Mouse (Mus musculus) gastrocnemius, postnatal 36 days (tissue): ENCODE results near the gene Tmprss6. TPM values are rescaled to one million over a fixed set of nuclear protein-coding genes. Genes with fewer than 3 reads are reported as not detected.

Experiments used
- DNase-seq, 2 experiments: peaks; one replicate each; pipeline ENCODE4 v3.0.0; 2022
- intact Hi-C: fragments of 180-260 bp; cut with DNase I; formaldehyde crosslinking; loops from one replicate; pipeline ENCODE4 v1.15.1; 2025
- long read RNA-seq, 2 experiments: library from polyadenylated mRNA; stranded (forward); transcript quantifications; one replicate each; pipeline ENCODE4 v2.0.0; 2021
- total RNA-seq, 2 experiments: library from RNA; stranded (reverse); gene quantifications; 2 replicates each; pipeline ENCODE4 v1.2.3; 2021

Gene Tmprss6
- not detected for total RNA-seq
- long read RNA-seq, experiment 1, result 0 reads
- long read RNA-seq, experiment 2, result 0 reads

DNA sequence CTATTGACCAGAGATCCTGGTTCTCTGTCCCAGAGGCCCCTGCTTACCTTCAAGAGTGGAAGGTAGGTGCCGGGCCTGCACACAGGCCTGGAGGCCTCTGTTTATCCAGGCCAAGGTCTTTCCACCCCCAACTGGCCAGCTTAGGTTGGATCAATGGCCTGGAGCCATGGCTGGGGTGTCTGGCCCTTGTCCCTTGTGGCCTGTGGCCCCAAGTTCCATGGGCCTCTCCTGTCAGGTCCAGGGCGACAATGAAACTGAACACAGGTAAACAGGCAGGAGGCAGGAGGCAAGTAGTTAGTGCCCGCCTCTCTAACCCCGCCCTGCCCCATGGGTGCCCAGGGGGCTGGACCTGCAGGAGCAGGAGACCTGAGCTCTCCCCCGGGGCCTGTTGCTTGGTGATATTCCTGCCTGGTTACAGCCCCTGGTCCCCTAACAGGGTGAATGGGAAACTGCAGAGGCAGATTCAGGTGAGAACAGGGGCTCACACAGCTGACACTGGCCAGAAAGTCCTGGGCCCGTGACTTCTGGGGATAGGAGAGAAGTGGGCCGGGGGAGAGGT is at the start of gene Tmprss6:
Gene Tmprss6 (minus strand): TSS at position 256 of the 559 bp plus-strand sequence.
- intact Hi-C loops, result no loop called here
- no peak for DNase-seq

DNA sequence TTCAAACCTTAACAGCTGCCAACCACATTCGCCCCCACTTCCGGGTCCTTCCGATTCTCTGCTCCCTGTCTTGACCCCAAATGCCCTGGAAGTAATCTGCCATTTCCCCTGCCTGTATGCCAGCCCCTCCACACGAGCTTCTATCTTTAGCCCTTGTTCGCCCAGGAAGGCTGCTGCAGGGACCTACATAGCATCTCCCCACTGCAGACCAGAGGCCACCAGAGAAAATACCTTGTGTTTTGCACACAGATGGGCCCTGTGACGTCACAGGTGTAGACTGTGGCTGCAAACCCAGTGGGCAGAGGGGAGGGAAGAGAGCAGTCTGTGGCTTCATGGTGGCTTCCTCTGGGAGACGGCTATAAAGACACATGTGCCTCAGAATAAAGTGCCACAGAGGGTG is 49.8 kb upstream of the Tmprss6 start:
- intact Hi-C loops, result no loop called here

DNA sequence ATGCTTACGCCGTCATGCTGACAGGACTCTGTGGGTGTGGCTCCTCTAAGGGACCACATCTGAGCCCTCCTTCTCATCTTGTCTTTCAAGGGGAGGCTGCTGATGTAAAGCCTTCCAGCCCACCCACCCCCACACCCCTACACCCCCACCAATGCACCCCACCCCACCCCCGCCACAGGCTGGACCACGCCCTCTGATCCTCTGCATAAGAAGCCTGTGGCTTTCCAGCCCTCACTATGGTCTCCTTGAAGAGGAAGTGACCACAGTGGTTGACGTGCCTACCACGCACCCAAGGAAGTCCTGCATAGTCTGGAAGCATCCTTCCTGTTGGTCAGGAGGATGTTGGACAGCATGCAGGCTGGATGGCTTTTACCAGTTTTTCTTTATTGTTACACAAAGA is 47.3 kb upstream of the Tmprss6 start:
- DNase-seq, result no peak
- intact Hi-C loops, result loop anchor here (2.0 kb wide), 1 partner anchor 15 kb away; the partner anchor contains the start of gene C1qtnf6

More for the DNA sequence above, 49.8 kb upstream of the Tmprss6 start:
- DNase-seq, result no peak

DNA sequence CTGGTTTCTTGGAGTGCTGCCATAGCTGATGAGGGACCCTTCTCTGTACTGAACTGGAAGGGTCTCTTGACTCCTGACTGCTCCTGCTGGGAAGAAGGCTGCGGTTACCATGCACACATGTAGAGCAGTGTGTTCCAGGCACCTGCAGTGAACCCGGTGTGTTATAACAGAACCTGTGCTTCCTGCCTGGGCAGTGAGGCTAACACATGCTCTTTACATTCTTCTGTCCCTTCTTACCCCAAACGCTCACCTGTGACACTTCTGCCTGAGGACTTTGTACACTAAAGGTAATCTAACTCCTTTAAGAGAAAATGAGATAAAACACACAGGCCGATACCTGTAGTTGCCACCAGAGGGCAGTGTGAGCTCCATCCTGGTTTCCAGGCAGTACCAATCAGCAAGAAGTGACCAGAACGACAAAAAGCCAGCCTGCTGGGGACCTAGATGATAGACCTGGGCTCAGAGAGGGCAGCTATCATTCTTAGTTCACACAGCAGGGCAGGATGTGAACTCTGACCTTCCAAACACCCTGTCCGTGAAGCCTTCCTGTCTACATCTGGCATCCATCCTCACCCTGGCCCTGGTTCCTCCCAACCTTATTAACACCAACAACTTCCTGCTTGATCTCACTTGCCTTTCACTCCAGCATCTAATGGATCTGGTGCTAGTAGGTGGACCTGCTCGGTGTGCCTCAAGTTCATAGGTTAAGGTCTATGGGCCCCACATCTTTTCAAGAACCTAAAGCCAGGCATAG is 46.1 kb upstream of the Tmprss6 start:
- intact Hi-C loops, result loop anchor here (2.0 to 5.0 kb wide), 3 partner anchors 16 to 68 kb away; partner anchors contain the start of gene C1qtnf6
- peak; percentile 58 to 69 for DNase-seq

DNA sequence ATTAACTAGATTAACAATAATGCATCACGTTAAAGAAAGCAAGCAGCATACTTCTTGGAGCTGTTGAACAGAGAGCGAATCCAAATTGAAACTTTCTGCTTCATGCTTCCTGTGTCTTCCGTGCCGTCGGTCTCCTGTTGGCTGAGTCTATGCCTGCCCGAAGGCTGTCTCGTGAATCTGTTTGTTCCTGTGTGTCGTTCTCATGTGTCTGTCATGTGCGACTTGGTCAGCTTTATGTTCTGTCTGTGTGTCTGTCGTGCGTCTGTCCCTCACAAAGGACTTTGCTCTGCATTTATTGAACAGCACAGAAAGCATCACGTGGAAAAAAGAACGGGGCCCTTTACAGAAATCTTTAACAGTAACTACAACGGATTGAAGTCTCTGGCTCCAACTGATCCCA is 44.6 kb upstream of the Tmprss6 start:
- DNase-seq, result no peak
- intact Hi-C loops, result loop anchor here (5.0 kb wide), 2 partner anchors 66 to 69 kb away; no protein-coding TSS in a partner anchor

DNA sequence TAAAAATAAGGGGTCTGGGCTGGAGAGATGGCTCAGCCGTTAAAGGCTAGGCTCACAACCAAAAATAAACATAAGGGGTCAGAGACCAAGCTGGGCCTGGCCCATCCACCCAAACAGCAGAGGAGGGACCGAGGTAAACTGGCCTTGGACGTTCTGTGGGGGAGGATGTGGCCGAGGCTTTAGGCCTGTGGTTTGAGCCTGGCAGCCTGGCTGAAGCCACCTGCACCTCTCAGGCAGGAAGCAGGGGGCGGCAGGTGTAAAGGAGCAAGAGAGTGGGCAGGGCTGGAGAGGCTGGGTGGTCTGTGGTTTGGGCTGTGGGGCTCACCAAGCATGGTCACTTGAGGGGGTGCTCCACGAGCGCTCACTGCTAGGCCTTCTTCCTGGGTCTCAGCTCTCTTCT is 43.5 kb upstream of the Tmprss6 start:
- no peak for DNase-seq
- intact Hi-C loops, result loop anchor here (5.0 kb wide), 2 partner anchors 65 to 70 kb away; no protein-coding TSS in a partner anchor

DNA sequence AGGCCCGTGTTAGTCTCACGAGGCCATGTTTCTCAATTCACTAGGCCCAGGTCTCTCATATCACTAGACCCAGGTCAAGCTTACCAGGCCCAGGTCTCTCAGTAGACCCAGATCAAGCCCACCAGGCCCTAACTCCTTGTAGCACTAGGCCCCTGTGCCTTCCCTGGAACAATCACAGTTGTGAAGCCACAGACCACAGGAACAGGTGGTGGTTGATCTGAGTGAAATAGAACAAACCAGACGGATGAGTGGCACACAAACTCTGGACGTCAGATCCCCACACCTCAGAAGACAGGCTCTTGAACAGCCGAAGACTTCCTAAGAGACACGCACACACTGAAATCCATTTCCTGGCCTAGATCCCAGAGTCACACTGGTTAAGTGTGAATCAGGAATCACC is 42.3 kb upstream of the Tmprss6 start:
- intact Hi-C loops, result loop anchor here (5.0 kb wide), 2 partner anchors 63 to 72 kb away; no protein-coding TSS in a partner anchor

DNA sequence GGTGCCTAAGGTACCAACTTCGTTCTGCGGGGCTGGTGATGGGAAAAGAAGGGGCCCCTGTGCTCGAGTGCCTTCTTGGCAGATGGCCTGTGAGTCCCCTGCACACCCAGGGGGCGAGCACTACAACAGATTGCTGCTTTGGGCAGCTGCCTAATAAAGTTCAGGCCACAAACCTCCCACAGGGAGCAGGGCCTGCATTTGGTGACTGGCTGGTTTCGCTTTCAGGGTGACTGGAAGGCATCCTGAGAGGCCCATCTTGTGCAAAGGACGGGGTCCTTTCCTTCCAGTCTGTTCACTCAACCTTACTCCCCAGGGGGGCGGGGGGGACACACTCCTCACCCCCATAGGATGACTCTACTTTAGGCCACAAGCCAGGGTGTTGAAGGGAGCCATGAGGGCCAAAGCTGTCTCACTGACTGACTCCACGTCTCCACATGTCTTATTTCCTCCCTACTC is 41.7 kb upstream of the Tmprss6 start:
- DNase-seq, result no peak
- intact Hi-C loops, result loop anchor here (5.0 kb wide), 2 partner anchors 63 to 72 kb away; no protein-coding TSS in a partner anchor

More for the DNA sequence above, 42.3 kb upstream of the Tmprss6 start:
- no peak for DNase-seq

DNA sequence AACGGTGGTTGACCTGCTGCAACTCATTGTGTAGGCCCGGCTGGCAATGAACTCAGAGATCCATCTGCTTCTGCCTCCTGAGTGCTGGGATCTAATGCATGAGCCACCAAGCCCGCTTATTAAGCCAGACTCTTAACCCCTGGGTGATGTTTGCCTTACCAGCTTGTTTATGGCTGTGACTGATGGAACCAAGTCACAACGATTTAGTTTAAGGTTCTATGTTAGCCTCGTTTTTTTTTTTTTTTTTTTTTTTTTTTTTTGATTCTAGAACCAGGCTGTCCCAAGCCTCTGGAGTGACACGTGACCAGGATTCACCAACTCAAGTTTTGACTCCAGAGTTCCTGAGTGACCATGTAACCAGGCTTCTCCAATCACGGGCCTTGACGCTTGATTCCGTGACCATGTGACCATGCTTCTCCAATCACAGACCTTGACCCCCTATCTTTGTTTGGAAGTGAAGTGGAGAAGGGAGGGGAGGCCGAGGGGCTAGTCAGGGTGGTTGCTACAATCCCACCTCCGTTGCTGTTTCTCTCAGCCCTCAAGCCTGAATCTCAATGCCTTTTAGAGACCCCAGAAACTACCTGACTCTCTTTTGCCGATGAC is 41.0 kb upstream of the Tmprss6 start:
- intact Hi-C loops, result no loop called here
- DNase-seq, result no peak

DNA sequence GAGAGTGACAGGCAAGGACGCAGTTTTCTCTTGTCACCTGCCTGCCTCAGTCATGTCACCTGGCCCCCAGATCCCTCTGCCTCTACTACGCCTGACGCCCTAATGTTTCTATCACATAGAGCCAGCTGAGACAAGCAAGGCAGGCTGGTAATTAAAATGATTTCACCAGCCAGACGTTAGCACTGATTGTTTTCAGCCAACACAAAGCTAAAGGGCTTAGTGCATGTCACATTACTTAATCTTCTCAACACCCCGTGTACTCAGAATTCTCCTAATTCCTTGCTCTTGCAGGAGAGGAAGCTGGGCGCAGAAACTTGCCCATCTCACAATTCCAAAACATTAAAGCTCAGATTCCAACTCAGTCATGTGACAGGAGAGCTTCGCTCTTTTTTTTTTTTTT is 40.0 kb upstream of the Tmprss6 start:
- intact Hi-C loops, result no loop called here
- no peak for DNase-seq

DNA sequence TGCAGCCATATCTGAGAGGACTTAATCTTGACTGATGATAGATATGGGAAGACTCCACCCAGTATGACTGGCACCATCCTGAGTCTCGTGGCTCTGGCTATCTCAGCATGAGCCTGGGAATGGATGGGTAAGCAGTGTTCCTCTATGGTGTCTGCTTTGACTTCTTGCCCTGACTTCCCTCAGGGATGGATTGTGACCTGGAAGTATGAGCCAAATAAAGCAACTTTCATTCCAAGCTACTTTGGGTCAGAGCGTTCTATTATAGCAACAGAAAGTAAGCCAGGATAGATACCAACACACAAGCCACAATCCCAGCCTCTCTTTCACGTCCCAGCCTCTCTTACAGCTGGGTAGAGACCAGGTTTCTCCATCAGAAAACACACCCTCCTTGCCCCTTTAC is 37.1 kb upstream of the Tmprss6 start:
- no peak for DNase-seq
- intact Hi-C loops, result no loop called here

DNA sequence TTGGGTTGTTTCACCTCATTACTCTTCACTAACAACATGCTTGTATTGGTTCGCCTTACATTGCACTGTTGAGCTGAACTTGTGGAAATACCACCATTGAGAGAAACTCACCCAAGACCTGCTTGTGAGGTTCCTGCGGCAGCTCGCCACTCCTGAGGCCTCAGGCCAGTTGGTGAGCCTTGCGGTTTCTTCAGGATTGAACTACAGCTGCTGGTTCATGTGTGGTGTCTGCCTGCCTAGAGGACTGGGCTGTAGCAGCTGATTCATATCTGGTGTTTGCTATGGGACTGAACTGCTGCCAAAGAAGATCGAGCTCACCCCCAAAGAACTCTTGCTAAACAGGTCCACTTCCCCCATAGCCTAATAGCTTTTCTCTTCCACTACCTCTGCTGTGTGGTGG is 36.4 kb upstream of the Tmprss6 start:
- DNase-seq, result no peak
- intact Hi-C loops, result no loop called here

DNA sequence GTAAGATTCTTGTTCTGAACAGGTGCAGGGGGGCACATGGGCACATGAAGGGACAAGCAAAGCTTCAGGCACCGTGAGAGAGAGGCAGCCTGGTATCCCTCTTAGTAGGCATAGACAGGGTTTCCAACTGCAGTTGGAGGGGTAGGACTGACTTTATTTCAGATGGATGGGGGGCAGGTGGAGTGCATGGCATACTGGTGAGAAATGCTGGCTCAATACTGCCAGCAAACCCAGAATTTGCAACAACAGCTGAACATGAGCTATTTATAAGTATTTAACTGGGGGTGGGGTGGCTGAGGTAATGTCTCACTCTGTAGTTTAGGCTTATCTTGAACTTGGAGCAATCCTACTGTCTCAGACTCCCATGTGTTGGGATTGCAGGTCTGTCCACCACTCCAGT is 35.6 kb upstream of the Tmprss6 start:
- intact Hi-C loops, result no loop called here
- no peak for DNase-seq

DNA sequence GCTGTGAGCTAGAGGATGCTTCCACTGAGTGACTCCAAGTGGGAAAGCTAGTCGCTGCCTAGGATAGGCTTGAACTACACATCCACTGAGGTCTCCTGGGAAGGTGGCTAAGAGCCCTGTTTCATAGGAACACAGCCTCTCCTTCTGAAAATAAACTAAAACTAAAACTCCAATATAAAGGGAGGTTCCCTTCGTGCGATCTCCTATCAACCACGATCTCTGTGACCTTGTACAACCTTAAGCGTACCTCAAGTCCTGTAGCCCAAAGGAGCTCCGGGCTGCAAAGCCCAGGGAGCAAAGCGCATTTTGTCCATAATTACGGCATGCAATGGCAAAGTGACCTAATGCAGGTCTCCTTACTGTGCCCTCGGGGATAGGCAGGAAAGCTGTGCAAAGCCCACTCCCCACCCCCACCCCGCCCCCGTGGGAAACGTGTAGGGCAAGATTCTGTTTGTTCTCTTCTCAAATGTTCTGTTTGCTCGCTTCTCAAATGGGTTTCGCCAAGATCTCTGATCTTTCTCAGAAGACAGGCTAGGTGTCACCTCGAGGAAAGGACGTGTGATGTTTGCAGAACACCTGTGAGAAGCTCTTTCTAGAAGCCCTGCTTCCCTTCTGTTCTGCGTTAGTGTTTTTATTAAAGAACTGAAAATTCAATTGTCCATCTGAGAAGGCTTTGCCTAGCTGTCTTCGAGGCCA is 34.2 kb upstream of the Tmprss6 start:
- DNase-seq, result no peak
- intact Hi-C loops, result no loop called here

DNA sequence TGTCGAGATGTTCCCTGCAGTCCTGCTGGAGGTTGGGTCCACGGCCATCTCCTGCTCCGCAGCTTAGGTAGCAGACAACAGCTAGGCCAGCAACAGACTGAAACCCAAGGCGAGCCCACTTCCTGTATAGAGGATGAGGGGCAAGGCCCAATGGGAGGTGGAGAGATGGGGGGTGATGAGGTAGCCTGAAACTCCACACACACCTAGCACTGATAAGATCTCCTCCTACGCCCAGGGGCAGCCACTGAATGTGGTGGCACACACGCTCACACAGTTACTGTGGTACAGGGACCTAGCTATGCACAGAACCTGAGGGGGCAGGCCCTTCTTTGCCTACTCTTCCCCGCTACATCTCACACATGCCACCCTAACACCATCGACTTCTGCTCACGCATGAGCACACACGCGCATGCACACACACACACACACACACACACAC is 26.6 kb upstream of the Tmprss6 start, which contains the start of gene Il2rb:
Gene Il2rb (minus strand): TSS at position 304 of the 439 bp plus-strand sequence.
- no peak for DNase-seq

DNA sequence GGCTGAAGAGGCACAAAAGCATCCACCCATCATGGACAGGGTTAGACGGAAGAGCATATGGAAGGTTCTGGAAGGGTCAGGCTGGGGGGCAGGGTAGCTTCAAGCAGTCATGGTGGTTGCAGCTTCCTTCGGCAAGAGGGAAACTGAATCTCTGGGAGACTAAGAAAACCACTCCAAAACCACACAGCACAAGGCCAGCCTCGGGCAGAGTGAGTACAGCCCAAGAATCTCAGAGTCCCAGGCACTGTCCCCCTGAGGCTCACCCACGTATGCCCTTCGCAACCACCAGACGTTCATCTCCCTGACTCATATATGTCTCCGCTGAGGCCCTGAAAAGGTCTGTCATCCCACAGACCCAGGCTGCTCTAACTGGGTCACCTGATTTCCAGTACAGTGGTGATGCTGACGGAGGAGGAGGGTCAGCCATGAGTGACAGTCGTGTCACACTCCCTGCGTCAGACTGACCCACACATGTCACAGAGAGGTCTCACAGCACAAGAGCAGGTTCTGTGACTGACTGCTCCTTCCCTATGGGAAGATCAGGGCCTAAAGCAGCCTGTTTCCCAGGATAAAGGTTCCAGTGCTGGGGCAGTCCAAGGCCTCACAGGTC is 25.1 kb upstream of the Tmprss6 start:
- no peak for DNase-seq
- intact Hi-C loops, result no loop called here

More for the DNA sequence above, 26.6 kb upstream of the Tmprss6 start, which contains the start of gene Il2rb:
- intact Hi-C loops, result no loop called here

DNA sequence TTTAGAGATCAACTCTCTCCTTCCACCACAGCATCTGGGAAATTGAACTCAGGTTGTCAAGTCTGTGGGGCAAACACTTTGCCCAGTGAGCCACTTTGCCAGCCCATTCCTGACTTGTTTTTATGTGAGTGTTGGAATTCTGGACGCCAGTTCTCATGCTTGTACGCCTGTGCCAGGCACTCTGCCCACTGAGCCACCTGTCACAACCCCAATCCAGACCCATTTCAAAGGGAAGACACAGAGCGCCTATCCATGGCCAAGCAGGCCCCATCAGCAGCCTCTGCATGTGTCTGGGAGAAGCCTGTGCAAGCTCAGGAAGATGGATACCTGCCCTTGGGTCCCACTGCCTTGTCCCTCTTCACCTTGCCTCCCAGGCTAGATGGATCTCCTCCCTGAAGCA is 22.9 kb upstream of the Tmprss6 start:
- DNase-seq, result no peak
- intact Hi-C loops, result no loop called here

DNA sequence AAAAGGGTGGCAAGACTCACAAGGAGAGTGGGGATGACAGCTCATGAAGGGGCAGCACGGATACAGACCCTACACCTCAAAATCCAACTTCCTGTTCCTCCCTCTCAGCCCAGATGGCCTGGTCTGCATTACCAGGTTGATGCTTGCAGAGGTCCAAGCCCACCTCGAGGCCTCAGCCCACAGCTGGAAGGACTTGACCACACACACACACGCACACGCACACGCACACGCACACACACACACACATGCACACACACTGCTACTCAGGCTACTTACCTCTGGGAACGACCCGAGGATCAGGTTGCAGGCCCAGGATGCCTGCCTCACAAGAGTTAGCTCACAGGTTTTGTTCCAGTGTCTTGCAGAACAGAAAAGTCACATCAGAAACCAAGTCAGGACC is 21.5 kb upstream of the Tmprss6 start:
- intact Hi-C loops, result no loop called here
- DNase-seq, result no peak

DNA sequence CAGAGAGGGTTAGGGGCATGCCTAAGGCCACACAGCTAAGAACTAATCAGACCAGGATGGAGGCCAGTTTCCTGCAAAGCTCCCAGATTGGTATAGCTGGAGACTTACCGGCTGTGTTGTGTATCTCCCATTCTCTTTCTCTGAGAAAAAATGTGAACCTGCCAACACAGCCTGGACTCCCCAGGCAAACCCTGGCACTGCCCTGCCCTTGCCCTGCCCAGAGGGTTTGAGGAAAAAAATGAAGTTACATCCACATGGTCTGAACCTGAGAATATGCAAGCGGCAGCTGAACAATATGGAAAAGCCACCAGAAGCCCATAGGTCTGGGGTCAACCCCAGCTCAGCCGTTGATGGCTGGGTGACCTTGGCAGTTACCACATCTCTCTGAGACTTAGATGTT is 20.8 kb upstream of the Tmprss6 start:
- intact Hi-C loops, result no loop called here
- no peak for DNase-seq

DNA sequence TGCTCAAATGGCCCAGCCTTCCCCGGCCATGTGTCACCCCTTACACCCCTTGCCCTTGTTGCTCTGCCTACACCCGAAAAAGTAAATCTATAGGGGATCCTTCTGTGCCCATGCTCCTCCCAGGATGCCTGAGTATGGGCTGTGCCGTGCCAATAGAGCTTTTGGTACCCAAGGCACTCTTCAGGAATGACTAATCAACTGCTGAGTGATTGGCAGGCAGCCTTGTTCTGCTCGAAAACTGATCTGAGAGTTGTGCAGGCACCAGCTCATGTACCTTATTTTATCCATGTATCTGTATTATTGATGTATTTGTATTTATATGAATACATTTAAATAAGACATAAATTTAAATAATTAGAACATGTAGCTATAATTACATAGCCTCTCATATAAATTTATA is 18.6 kb upstream of the Tmprss6 start:
- intact Hi-C loops, result no loop called here
- DNase-seq, result no peak
